Mouse (Mus musculus): ENCODE results near the gene Rin3. TPM values are rescaled to one million over a fixed set of nuclear protein-coding genes. Genes with fewer than 3 reads are reported as not detected.

Rin3 gene
- polyA plus RNA-seq, 1 experiment from 2014 or later, result 7.1 TPM

DNA sequence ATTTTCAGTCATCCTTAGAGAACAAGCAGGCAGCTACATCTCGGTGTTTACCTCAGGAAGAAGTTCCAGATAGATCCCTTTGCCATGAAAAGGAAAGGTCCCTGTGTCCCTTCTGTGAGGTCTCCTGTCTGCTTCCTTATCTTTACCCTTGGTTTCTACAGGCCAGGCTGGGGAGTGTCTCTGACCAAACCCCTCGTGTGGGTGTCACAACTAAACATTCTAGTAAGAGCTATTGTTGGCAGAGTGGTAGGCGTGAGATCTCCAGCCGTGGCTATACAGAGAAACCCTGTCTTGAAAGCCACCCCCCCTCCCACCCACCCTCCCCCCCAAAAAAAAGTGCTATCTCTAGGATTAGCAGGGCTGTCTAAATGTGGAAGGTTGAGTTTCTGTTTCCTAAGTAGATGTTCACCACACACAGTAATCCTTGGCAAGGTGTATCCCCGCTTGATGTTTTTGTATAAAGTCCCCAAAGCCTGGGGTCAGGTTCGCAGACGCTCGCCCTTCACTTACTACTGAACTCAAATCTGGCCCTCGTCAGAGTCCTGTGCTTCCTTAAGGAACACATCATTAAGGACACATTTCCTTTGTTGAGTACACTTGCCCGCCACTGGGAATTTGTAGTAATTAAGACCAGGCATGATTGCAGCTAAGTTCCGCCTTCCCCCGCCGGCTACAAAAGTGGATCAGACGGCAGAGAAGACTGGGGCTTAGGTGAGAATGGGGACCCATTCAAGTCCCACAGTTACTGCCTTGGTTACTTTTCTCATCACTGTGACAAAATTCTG is 62.4 kb downstream of the Rin3 start:
- H3K9me3 ChIP-seq, result no peaks in the 10 kb centered on the region
- no peak overlapping the region for H3K27ac ChIP-seq
- no peak overlapping the region for H3K4me2 ChIP-seq (replicated peaks)
- no peaks in the 10 kb centered on the region for H3K27me3 ChIP-seq
- no peaks in the 10 kb centered on the region for H3K36me3 ChIP-seq
- no peak overlapping the region for H3K4me3 ChIP-seq
- ATAC-seq (ENCODE audit: low FRiP score, low read depth), result no peak
- peaks cover 10% of the 10 kb centered on the region; the same call in 1 of the 2 replicates for H3K4me1 ChIP-seq
- WGBS, result 22% methylated on average over 14 of the region's 14 CpGs
- no peak overlapping the region for H3K9ac ChIP-seq

DNA sequence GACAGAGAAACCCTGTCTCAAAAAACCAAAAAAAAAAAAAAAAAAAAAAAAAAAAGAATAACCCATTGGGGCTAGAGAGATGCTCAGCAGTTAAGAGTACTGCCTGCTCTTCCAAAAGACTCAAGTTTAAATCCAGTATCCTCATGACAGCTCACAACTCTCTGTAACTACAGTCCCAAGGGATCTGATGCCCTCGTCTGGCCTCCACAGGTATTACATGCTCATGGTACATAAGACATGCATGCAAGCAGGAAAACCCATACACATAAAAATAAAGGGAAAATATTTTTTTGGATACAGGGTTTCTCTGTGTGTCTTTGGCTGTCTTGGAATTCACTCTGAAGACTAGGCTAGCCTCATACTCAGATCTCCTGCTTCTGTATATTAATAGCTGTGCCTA is 63.7 kb downstream of the Rin3 start:
- Histone ChIP-seq H3K4me2 (replicated peaks) (no peak overlapping the region), H3K4me3 (no peak overlapping the region), H3K4me1 (peaks cover 10% of the 10 kb centered on the region; the same call in 1 of the 2 replicates), H3K36me3 (no peaks in the 10 kb centered on the region), H3K9me3 (no peaks in the 10 kb centered on the region), H3K9ac (no peak overlapping the region), H3K27ac (no peak overlapping the region), H3K27me3 (no peaks in the 10 kb centered on the region)
- no peak for ATAC-seq (ENCODE audit: low FRiP score, low read depth)
- 6% methylated on average over 1 of the region's 1 CpGs for WGBS

GRCm38 (mm10) chr12:102348447-102348846 is 65.6 kb downstream of the Rin3 start:
- Histone ChIP-seq H3K36me3 (peaks cover 7% of the 10 kb centered on the region; the same call in 1 of the 2 replicates), H3K4me2 (replicated peaks) (no peak overlapping the region), H3K9me3 (no peaks in the 10 kb centered on the region), H3K9ac (no peak overlapping the region), H3K27me3 (no peaks in the 10 kb centered on the region), H3K4me3 (no peak overlapping the region), H3K27ac (no peak overlapping the region), H3K4me1 (peaks cover 10% of the 10 kb centered on the region; the same call in 1 of the 2 replicates)
- ATAC-seq (ENCODE audit: low FRiP score, low read depth), result no peak
- WGBS, result 80% methylated on average over 6 of the region's 6 CpGs

DNA sequence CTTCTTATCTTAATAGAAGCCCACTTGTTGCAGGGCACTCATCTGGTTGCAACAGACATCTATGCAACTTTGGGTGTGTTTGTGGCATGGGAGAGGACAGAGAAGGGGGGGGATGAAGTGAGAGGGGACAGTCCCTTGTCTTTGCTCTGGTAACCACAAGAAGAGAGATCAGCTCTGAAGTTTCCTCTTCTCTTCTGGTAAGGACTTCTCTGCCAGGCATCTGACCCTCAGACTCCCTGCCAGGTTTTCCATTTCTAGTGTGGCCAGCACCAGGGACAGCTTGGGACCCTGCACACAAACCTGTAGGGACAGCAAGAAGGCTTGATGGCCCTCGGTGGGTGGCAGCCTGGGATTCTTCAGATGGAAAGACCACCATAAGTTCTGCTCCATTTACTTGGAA is 68.1 kb downstream of the Rin3 start:
- H3K9me3 ChIP-seq, result no peaks in the 10 kb centered on the region
- WGBS, result 90% methylated on average over 1 of the region's 1 CpGs
- no peak for ATAC-seq (ENCODE audit: low FRiP score, low read depth)

GRCm38 (mm10) chr12:102354126-102354984 is 71.5 kb downstream of the Rin3 start:
- Histone ChIP-seq H3K27ac (no peak overlapping the region), H3K36me3 (peaks cover 16% of the 10 kb centered on the region), H3K4me3 (no peak overlapping the region), H3K4me2 (replicated peaks) (no peak overlapping the region), H3K27me3 (no peaks in the 10 kb centered on the region), H3K4me1 (no peaks in the 10 kb centered on the region), H3K9me3 (no peaks in the 10 kb centered on the region), H3K9ac (no peak overlapping the region)
- WGBS, result 77% methylated on average over 10 of the region's 10 CpGs
- ATAC-seq (ENCODE audit: low FRiP score, low read depth), result no peak

More for the DNA sequence above, 68.1 kb downstream of the Rin3 start:
- Histone ChIP-seq H3K4me2 (replicated peaks) (no peak overlapping the region), H3K9ac (no peak overlapping the region), H3K4me3 (no peak overlapping the region), H3K27ac (no peak overlapping the region), H3K27me3 (no peaks in the 10 kb centered on the region), H3K4me1 (no peaks in the 10 kb centered on the region), H3K36me3 (peaks cover 10% of the 10 kb centered on the region; the same call in 1 of the 2 replicates)

DNA sequence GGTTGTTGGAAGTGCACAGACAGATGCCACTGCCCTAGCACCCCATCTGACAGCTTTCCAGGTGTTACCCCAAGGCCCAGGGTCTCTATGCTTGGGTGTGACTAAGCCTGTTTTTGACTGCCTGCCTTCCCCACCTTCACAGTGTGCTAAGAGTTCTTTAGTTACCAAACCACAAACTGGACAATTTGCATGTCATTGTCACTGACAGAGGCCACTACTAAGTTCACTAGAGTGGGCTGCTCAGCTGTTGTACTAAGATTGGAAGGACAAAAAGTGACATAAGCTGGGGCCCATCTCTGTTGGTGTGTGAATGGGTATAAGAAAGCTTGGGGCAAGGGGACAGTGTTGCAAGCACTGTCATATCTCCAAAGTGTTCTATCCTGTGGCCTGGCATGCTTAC is 72.9 kb downstream of the Rin3 start:
- H3K4me2 ChIP-seq (replicated peaks), result no peak overlapping the region

GRCm38 (mm10) chr12:102356781-102357180 is 73.9 kb downstream of the Rin3 start:
- H3K27ac ChIP-seq, result no peak overlapping the region
- H3K36me3 ChIP-seq, result peaks cover 37% of the 10 kb centered on the region
- no peaks in the 10 kb centered on the region for H3K4me1 ChIP-seq
- no peak overlapping the region for H3K4me3 ChIP-seq
- no peak for ATAC-seq (ENCODE audit: low FRiP score, low read depth)
- H3K9me3 ChIP-seq, result no peaks in the 10 kb centered on the region
- H3K27me3 ChIP-seq, result no peaks in the 10 kb centered on the region
- 90% methylated on average over 1 of the region's 1 CpGs for WGBS
- H3K9ac ChIP-seq, result no peak overlapping the region
- no peak overlapping the region for H3K4me2 ChIP-seq (replicated peaks)

More for the DNA sequence above, 72.9 kb downstream of the Rin3 start:
- no peaks in the 10 kb centered on the region for H3K9me3 ChIP-seq
- H3K36me3 ChIP-seq, result peaks cover 29% of the 10 kb centered on the region
- no peaks in the 10 kb centered on the region for H3K27me3 ChIP-seq
- ATAC-seq (ENCODE audit: low FRiP score, low read depth), result no peak
- no peaks in the 10 kb centered on the region for H3K4me1 ChIP-seq
- H3K9ac ChIP-seq, result no peak overlapping the region
- no peak overlapping the region for H3K27ac ChIP-seq
- no peak overlapping the region for H3K4me3 ChIP-seq

DNA sequence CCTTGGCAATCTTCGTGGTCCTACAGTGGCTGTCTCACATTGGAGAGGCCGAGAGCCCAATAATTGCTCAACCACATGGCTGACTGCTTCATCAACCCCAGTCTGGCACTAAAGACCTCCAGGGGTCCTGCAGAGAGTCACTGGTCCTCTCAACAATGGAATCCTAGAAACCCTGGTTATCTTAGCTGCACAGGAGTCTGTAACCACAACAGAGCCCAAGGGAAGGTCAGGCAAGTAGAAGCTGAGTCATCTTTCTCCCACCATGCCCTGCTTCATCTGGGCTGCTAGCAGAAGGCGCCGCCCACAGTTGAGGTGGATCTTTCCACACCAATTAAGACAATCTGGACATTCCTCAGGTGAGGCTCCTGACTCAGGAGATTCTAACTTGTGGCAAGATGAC is 76.5 kb downstream of the Rin3 start:
- H3K36me3 ChIP-seq, result peaks cover 30% of the 10 kb centered on the region

GRCm38 (mm10) chr12:102361189-102362161 is 78.6 kb downstream of the Rin3 start:
- Histone ChIP-seq H3K27ac (no peak overlapping the region), H3K36me3 (peaks cover 30% of the 10 kb centered on the region), H3K9me3 (no peaks in the 10 kb centered on the region), H3K9ac (no peak overlapping the region), H3K27me3 (no peaks in the 10 kb centered on the region), H3K4me1 (no peaks in the 10 kb centered on the region), H3K4me3 (no peak overlapping the region), H3K4me2 (replicated peaks) (no peak overlapping the region)
- no peak for ATAC-seq (ENCODE audit: low FRiP score, low read depth)
- 88% methylated on average over 10 of the region's 10 CpGs for WGBS

More for the DNA sequence above, 76.5 kb downstream of the Rin3 start:
- Histone ChIP-seq H3K9ac (no peak overlapping the region), H3K27ac (no peak overlapping the region), H3K4me3 (no peak overlapping the region), H3K27me3 (no peaks in the 10 kb centered on the region), H3K4me2 (replicated peaks) (no peak overlapping the region), H3K4me1 (no peaks in the 10 kb centered on the region), H3K9me3 (no peaks in the 10 kb centered on the region)
- WGBS, result 89% methylated on average over 4 of the region's 4 CpGs
- ATAC-seq (ENCODE audit: low FRiP score, low read depth), result no peak

- Histone ChIP-seq H3K9ac (no peak overlapping the region), H3K4me3 (no peak overlapping the region), H3K27ac (no peak overlapping the region), H3K27me3 (no peaks in the 10 kb centered on the region), H3K36me3 (peaks cover 27% of the 10 kb centered on the region), H3K4me1 (peaks cover 20% of the 10 kb centered on the region), H3K4me2 (replicated peaks) (no peak overlapping the region), H3K9me3 (no peaks in the 10 kb centered on the region)
- ATAC-seq (ENCODE audit: low FRiP score, low read depth), result no peak
- WGBS, result 87% methylated on average over 7 of the region's 7 CpGs
These were observed 82.2 kb downstream of the Rin3 start for GRCm38 (mm10) chr12:102365016-102365415.

- Histone ChIP-seq H3K36me3 (peaks cover 17% of the 10 kb centered on the region), H3K9ac (no peak overlapping the region), H3K4me2 (replicated peaks) (no peak overlapping the region), H3K4me3 (no peak overlapping the region), H3K27ac (no peak overlapping the region), H3K9me3 (no peaks in the 10 kb centered on the region), H3K4me1 (peaks cover 21% of the 10 kb centered on the region), H3K27me3 (no peaks in the 10 kb centered on the region)
- no peak for ATAC-seq (ENCODE audit: low FRiP score, low read depth)
- WGBS, result 88% methylated on average over 9 of the region's 9 CpGs
These were observed 83.4 kb downstream of the Rin3 start for GRCm38 (mm10) chr12:102366126-102366816.

Data from limb, embryonic 13.5 days (tissue).